Mouse (Mus musculus): ENCODE data around the gene Zfp871.

GRCm38 (mm10) chr17:32750611-32751010 is 37.5 kb downstream of the Zfp871 start:
- TF ChIP-seq CTCF (IDR thresholded peaks at IDR 0.05; ENCODE audit: low read depth, low read length) (no peak), TAL1 (conservative IDR thresholded peaks at IDR 0.05; ENCODE audit: low read depth, low read length) (no peak), POLR2AphosphoS5 (IDR thresholded peaks at IDR 0.05; ENCODE audit: insufficient replicate concordance, low read depth, low read length) (no peak)

All from G1E (cell line).